Mouse (Mus musculus): ENCODE data around the gene Ovgp1. TPM values are rescaled to one million over a fixed set of nuclear protein-coding genes. Genes with fewer than 3 reads are reported as not detected.

Ovgp1 gene
- polyA plus RNA-seq (2014; fragmentation: Nextera tagmentation; extraction: Ambion mirVana), result 4.8 and 6.2 TPM in 2 replicates

GRCm38 (mm10) chr3:105973411-105973810, at the start of gene Ovgp1:
Ovgp1 (plus strand) TSS chr3:105973711.
- WGBS, result 88% methylated on average over 3 of the region's 3 CpGs
- no peaks in the 10 kb centered on the region for H3K27me3 ChIP-seq (ENCODE audit: control insufficient read depth, insufficient read depth, low read length)
- peaks cover 19% of the 10 kb centered on the region for H3K36me3 ChIP-seq (ENCODE audit: control insufficient read depth, insufficient read depth, low read length)
- no peak within 1 kb of the TSS for H3K27ac ChIP-seq (replicated peaks; ENCODE audit: low read depth, low read length)
- H3K9me3 ChIP-seq (ENCODE audit: control insufficient read depth, low read length), result no peaks in the 10 kb centered on the region
- ATAC-seq (ENCODE audit: low FRiP score, low TSS enrichment) (no peak), DNase-seq (no peak)
- no peak within 1 kb of the TSS for H3K4me2 ChIP-seq (ENCODE audit: low read length)
- no peak within 1 kb of the TSS for H3K9ac ChIP-seq (replicated peaks; ENCODE audit: low read length)
- H3K4me3 ChIP-seq (replicated peaks; ENCODE audit: low read depth, low read length), result no peak within 1 kb of the TSS
- no peaks in the 10 kb centered on the region for H3K4me1 ChIP-seq (ENCODE audit: control insufficient read depth, insufficient read depth, low read length)

DNA sequence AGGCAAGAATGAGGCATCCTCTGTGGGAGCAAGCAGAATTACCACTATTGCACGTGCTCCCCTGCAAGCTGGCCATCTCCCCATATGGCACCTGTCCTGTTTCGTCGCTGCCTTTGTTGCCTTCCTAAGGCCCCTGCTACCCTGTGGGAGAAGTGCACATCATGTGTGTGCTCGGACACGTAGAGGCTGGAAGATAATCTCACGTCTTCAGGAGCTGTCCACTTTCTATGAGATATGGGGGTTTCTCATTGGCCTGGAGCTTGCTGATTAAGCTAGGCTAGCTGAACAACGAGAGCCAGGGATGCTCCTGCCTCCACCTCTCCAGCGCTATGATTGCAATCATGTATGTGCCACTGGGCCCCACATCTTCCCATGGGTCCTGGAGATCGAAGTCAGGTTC, 48.9 kb upstream of the Ovgp1 start:
- Histone ChIP-seq H3K9me3 (ENCODE audit: control insufficient read depth, low read length) (no peaks in the 10 kb centered on the region), H3K4me2 (ENCODE audit: low read length) (no peak overlapping the region), H3K27ac (replicated peaks; ENCODE audit: low read depth, low read length) (no peak overlapping the region), H3K4me3 (replicated peaks; ENCODE audit: low read depth, low read length) (no peak overlapping the region), H3K36me3 (ENCODE audit: control insufficient read depth, insufficient read depth, low read length) (no peaks in the 10 kb centered on the region), H3K27me3 (ENCODE audit: control insufficient read depth, insufficient read depth, low read length) (no peaks in the 10 kb centered on the region), H3K4me1 (ENCODE audit: control insufficient read depth, insufficient read depth, low read length) (no peaks in the 10 kb centered on the region), H3K9ac (replicated peaks; ENCODE audit: low read length) (no peak overlapping the region)
- DNase-seq, result no peak
- 90% methylated on average over 9 of the region's 9 CpGs for WGBS
- no peak for ATAC-seq (ENCODE audit: low FRiP score, low TSS enrichment)

DNA sequence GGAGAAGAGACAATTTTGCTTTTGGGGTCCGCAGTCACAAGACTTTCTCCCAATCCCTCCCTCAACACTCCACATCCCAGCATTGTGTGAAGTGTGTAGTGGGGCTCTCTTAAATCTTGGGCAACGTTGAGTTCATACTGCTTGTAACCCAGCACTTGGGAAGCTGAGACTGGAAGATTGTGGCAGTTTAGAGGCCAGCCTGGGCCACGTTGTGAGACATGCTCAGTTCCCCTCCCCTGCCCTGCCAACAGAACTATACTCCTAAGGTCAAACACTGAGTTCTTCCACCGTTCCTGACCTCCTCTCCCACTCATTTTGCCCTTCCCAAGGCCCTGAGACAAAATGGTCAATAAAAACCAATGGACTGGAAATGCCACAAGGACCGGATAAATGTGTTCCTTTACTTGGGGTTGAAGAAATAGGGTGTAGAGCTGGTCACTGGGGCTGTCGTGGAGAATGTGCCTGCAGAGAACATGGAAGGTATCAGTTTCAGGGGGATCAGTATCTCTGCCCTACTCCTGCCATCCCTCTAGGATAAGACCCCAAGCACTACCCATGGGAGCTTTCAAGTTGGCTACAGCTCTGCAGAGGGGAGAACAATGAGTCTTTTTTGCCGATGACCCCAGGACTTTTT, 45.8 kb upstream of the Ovgp1 start:
- Histone ChIP-seq H3K27ac (replicated peaks; ENCODE audit: low read depth, low read length) (no peak overlapping the region), H3K9ac (replicated peaks; ENCODE audit: low read length) (no peak overlapping the region), H3K4me3 (replicated peaks; ENCODE audit: low read depth, low read length) (no peak overlapping the region), H3K36me3 (ENCODE audit: control insufficient read depth, insufficient read depth, low read length) (no peaks in the 10 kb centered on the region), H3K4me2 (ENCODE audit: low read length) (no peak overlapping the region), H3K9me3 (ENCODE audit: control insufficient read depth, low read length) (no peaks in the 10 kb centered on the region), H3K4me1 (ENCODE audit: control insufficient read depth, insufficient read depth, low read length) (no peaks in the 10 kb centered on the region), H3K27me3 (ENCODE audit: control insufficient read depth, insufficient read depth, low read length) (no peaks in the 10 kb centered on the region)
- WGBS, result 88% methylated on average over 7 of the region's 7 CpGs
- no peak for DNase-seq
- ATAC-seq (ENCODE audit: low FRiP score, low TSS enrichment), result no peak

- Histone ChIP-seq H3K4me2 (ENCODE audit: low read length) (no peak overlapping the region), H3K4me1 (ENCODE audit: control insufficient read depth, insufficient read depth, low read length) (no peaks in the 10 kb centered on the region), H3K36me3 (ENCODE audit: control insufficient read depth, insufficient read depth, low read length) (no peaks in the 10 kb centered on the region), H3K9ac (replicated peaks; ENCODE audit: low read length) (no peak overlapping the region), H3K27ac (replicated peaks; ENCODE audit: low read depth, low read length) (no peak overlapping the region), H3K9me3 (ENCODE audit: control insufficient read depth, low read length) (no peaks in the 10 kb centered on the region), H3K27me3 (ENCODE audit: control insufficient read depth, insufficient read depth, low read length) (no peaks in the 10 kb centered on the region), H3K4me3 (replicated peaks; ENCODE audit: low read depth, low read length) (no peak overlapping the region)
- DNase-seq, result no peak
- WGBS, result 93% methylated on average over 3 of the region's 3 CpGs
- no peak for ATAC-seq (ENCODE audit: low FRiP score, low TSS enrichment)
Measured at GRCm38 (mm10) chr3:105928195-105928569, 45.3 kb upstream of the Ovgp1 start.

DNA sequence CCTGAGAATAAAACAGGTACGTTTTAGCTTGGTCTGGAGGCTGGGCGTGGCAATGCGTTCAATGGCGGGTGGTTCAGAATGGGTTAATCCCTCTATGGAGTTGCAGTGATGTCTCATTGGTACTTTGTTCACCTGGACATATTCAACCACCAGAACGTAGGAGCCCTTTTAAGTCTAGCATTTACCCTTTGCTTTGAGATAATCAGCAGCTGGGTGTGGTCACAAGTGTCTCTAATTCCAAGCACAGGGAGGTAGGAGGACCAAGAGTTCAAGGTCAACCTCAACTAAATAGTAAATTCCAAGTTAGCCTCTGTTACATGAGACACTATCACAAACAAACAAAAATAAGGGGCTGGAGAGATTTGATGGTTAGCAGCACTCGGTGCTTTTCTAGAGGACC, 44.7 kb upstream of the Ovgp1 start:
- Histone ChIP-seq H3K36me3 (ENCODE audit: control insufficient read depth, insufficient read depth, low read length) (no peaks in the 10 kb centered on the region), H3K4me1 (ENCODE audit: control insufficient read depth, insufficient read depth, low read length) (no peaks in the 10 kb centered on the region), H3K9me3 (ENCODE audit: control insufficient read depth, low read length) (no peaks in the 10 kb centered on the region), H3K4me3 (replicated peaks; ENCODE audit: low read depth, low read length) (no peak overlapping the region), H3K27ac (replicated peaks; ENCODE audit: low read depth, low read length) (no peak overlapping the region), H3K9ac (replicated peaks; ENCODE audit: low read length) (no peak overlapping the region), H3K27me3 (ENCODE audit: control insufficient read depth, insufficient read depth, low read length) (no peaks in the 10 kb centered on the region), H3K4me2 (ENCODE audit: low read length) (no peak overlapping the region)
- ATAC-seq (ENCODE audit: low FRiP score, low TSS enrichment), result no peak
- DNase-seq, result no peak
- WGBS, result 90% methylated on average over 6 of the region's 6 CpGs

DNA sequence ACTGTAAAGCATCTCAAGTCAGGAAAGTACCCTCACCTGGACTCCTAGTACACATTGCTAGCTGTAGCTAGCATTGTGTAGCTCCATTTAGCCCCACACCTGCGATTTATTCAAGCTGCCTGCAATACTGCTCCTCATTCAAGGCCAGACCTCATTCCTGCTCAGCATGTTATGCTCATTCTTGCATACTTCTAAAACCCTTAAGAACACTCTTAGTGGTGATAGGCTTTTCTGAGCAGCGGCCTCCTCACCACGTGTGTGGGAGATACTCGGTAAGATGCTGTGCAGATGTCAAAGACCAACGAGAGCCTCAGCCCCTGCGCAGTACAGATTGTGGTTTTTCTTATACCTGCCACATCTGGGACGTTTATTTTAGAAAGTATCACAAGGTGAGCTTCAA, 43.7 kb upstream of the Ovgp1 start:
- Histone ChIP-seq H3K4me3 (replicated peaks; ENCODE audit: low read depth, low read length) (no peak overlapping the region), H3K9ac (replicated peaks; ENCODE audit: low read length) (no peak overlapping the region), H3K27ac (replicated peaks; ENCODE audit: low read depth, low read length) (no peak overlapping the region), H3K4me2 (ENCODE audit: low read length) (no peak overlapping the region), H3K9me3 (ENCODE audit: control insufficient read depth, low read length) (no peaks in the 10 kb centered on the region), H3K27me3 (ENCODE audit: control insufficient read depth, insufficient read depth, low read length) (no peaks in the 10 kb centered on the region), H3K4me1 (ENCODE audit: control insufficient read depth, insufficient read depth, low read length) (no peaks in the 10 kb centered on the region), H3K36me3 (ENCODE audit: control insufficient read depth, insufficient read depth, low read length) (no peaks in the 10 kb centered on the region)
- ATAC-seq (ENCODE audit: low FRiP score, low TSS enrichment) (no peak), DNase-seq (no peak)
- WGBS, result 86% methylated on average over 7 of the region's 7 CpGs

GRCm38 (mm10) chr3:105931095-105931494, 42.4 kb upstream of the Ovgp1 start:
- Histone ChIP-seq H3K4me1 (ENCODE audit: control insufficient read depth, insufficient read depth, low read length) (no peaks in the 10 kb centered on the region), H3K27me3 (ENCODE audit: control insufficient read depth, insufficient read depth, low read length) (no peaks in the 10 kb centered on the region), H3K4me2 (ENCODE audit: low read length) (no peak overlapping the region), H3K27ac (replicated peaks; ENCODE audit: low read depth, low read length) (no peak overlapping the region), H3K36me3 (ENCODE audit: control insufficient read depth, insufficient read depth, low read length) (no peaks in the 10 kb centered on the region), H3K4me3 (replicated peaks; ENCODE audit: low read depth, low read length) (no peak overlapping the region), H3K9ac (replicated peaks; ENCODE audit: low read length) (no peak overlapping the region), H3K9me3 (ENCODE audit: control insufficient read depth, low read length) (no peaks in the 10 kb centered on the region)
- ATAC-seq (ENCODE audit: low FRiP score, low TSS enrichment), result no peak
- DNase-seq, result no peak
- 96% methylated on average over 2 of the region's 2 CpGs for WGBS

DNA sequence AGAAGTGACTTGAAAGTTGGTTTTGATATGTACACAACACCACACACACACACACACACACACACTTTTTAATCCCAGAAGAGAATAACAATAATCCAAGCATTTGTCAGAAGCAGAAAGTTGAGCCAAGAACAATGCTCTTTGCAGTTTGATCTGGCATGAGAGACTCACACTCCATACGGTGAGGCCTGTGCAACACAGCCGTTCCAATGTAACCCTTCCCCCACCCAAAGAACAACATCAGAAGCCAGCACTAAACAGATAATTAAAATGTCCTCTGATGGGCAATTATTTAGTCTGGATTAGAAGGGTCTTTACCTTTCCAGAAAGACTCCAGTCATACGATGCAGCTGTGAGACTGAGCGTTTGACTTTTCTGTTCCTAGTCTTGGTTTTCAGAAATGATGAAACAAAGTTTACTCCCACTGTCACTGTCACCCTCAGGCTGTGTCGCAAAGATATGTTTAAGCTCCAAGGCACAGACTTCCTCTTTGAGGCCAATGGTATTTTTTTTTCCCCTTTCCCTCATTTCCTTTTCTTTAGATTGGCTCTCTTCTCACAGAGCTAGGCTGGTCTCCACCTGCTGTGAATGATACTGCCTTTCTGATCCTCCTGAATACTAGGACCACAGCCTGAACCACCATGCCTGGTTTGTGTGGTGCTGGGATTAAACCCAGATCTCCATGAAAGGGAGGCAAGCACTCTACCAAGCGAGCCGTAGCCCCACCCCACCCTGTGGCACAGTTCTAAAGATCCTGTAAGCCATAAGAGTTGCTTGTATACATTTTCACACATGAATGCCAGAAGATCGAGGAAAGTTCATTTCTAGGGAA, 41.1 kb upstream of the Ovgp1 start, which contains the start of gene I830077J02Rik:
I830077J02Rik (minus strand) TSS at position 425 of the 832 bp plus-strand sequence.
- no peak within 1 kb of the TSS for H3K4me2 ChIP-seq (ENCODE audit: low read length)
- no peaks in the 10 kb centered on the region for H3K9me3 ChIP-seq (ENCODE audit: control insufficient read depth, low read length)
- no peaks in the 10 kb centered on the region for H3K4me1 ChIP-seq (ENCODE audit: control insufficient read depth, insufficient read depth, low read length)
- H3K36me3 ChIP-seq (ENCODE audit: control insufficient read depth, insufficient read depth, low read length), result 0 out of 2 replicates have a peak, but pooled peaks cover 7% of the 10 kb centered on the region
- DNase-seq (no peak), ATAC-seq (ENCODE audit: low FRiP score, low TSS enrichment) (no peak)
- no peak within 1 kb of the TSS for H3K9ac ChIP-seq (replicated peaks; ENCODE audit: low read length)
- H3K4me3 ChIP-seq (replicated peaks; ENCODE audit: low read depth, low read length), result no peak within 1 kb of the TSS
- no peaks in the 10 kb centered on the region for H3K27me3 ChIP-seq (ENCODE audit: control insufficient read depth, insufficient read depth, low read length)
- H3K27ac ChIP-seq (replicated peaks; ENCODE audit: low read depth, low read length), result no peak within 1 kb of the TSS
- 91% methylated on average over 8 of the region's 8 CpGs for WGBS

DNA sequence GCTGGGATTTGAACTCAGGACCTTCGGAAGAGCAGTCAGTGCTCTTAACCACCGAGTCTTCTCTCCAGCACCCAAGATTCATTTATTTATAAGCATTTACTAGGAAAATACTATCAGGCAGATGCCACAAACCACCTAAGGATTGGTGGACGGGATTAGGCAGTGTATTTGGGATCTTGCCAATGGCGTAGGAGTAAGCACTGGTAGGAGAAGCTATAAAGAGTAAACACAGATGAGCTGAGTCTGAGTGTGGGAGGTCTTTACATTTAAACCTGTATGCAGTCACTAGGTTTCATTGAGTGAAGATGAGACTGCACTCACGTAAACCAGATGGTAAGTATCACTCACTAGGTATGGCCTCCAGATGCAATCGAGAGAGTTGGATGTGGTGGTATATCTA, 39.6 kb upstream of the Ovgp1 start:
- WGBS, result 95% methylated on average over 6 of the region's 6 CpGs
- Histone ChIP-seq H3K4me2 (ENCODE audit: low read length) (no peak overlapping the region), H3K27me3 (ENCODE audit: control insufficient read depth, insufficient read depth, low read length) (no peaks in the 10 kb centered on the region), H3K4me1 (ENCODE audit: control insufficient read depth, insufficient read depth, low read length) (no peaks in the 10 kb centered on the region), H3K4me3 (replicated peaks; ENCODE audit: low read depth, low read length) (no peak overlapping the region), H3K36me3 (ENCODE audit: control insufficient read depth, insufficient read depth, low read length) (0 out of 2 replicates have a peak, but pooled peaks cover 11% of the 10 kb centered on the region), H3K9me3 (ENCODE audit: control insufficient read depth, low read length) (no peaks in the 10 kb centered on the region), H3K27ac (replicated peaks; ENCODE audit: low read depth, low read length) (no peak overlapping the region), H3K9ac (replicated peaks; ENCODE audit: low read length) (no peak overlapping the region)
- ATAC-seq (ENCODE audit: low FRiP score, low TSS enrichment) (no peak), DNase-seq (no peak)
